Mouse (Mus musculus): ENCODE measurements around the gene Icam2.

GRCm38 (mm10) chr11:106425201-106425600 lies 37.3 kb upstream of the Icam2 start:
- TF ChIP-seq CTCF (conservative IDR thresholded peaks at IDR 0.05; ENCODE audit: low read length) (no peak), POU5F1 (IDR thresholded peaks at IDR 0.05; ENCODE audit: borderline replicate concordance, low read length) (no peak), NANOG (IDR thresholded peaks at IDR 0.05; ENCODE audit: borderline replicate concordance, low read length) (no peak)
